Mouse (Mus musculus) limb, embryonic 12.5 days (tissue): ENCODE measurements at regions not wholly inside any gene's neighbourhood (a gene's known extent, or its start where the extent isn't known, plus 50 kb on each side); places are given as distances from the start of the nearest gene placed in this dataset.
"Not testable (repeated sequence)": the region's sequence is repeated elsewhere in the genome, so short reads cannot be mapped to it uniquely, and the experiment has no call there.

Experiments used
- ATAC-seq: fragments of 200-750 bp; cut with Nextera tagmentation; 2 replicates; pipeline ENCODE4 v1.8.0; 2017; ENCODE audit warnings: low read depth, moderate TSS enrichment; ENCODE audit not compliant: insufficient number of reproducible peaks, insufficient read depth, low FRiP score, low TSS enrichment
- H3K27ac ChIP-seq: fragments of 300-500 bp; sonication (generic); 2 replicates; pipeline ENCODE4 v1.5.1; 2016; ENCODE audit warnings: mild to moderate bottlenecking, moderate library complexity
- H3K27me3 ChIP-seq: fragments of 300-500 bp; sonication (generic); 2 replicates; pipeline ENCODE4 v1.6.1; 2016; ENCODE audit warnings: mild to moderate bottlenecking, moderate library complexity
- H3K36me3 ChIP-seq: fragments of 300-500 bp; sonication (generic); 2 replicates; pipeline ENCODE4 v1.6.1; 2016; ENCODE audit warnings: mild to moderate bottlenecking, moderate library complexity
- H3K4me1 ChIP-seq: fragments of 300-500 bp; sonication (generic); replicated peaks from 2 replicates; pipeline ENCODE4 v1.6.1; 2016
- H3K4me2 ChIP-seq: fragments of 300-500 bp; sonication (generic); 2 replicates; pipeline ENCODE4 v1.6.1; 2016; ENCODE audit warnings: mild to moderate bottlenecking, moderate library complexity
- H3K4me3 ChIP-seq: fragments of 300-500 bp; sonication (generic); replicated peaks from 2 replicates; pipeline ENCODE4 v1.5.1; 2016; ENCODE audit warnings: mild to moderate bottlenecking
- H3K9ac ChIP-seq: fragments of 300-500 bp; sonication (generic); replicated peaks from 2 replicates; pipeline ENCODE4 v1.6.1; 2016; ENCODE audit warnings: mild to moderate bottlenecking, moderate library complexity
- H3K9me3 ChIP-seq: fragments of 300-500 bp; sonication (generic); 2 replicates; pipeline ENCODE4 v1.6.1; 2016; ENCODE audit warnings: mild to moderate bottlenecking, moderate library complexity
- WGBS: fragments of 180-500 bp; shearing (Covaris S2); methylation state at CpG from one replicate; pipeline ENCODE4 v1.1.7; 2016; 5-methylcytosine and 5-hydroxymethylcytosine counted together

GRCm38 (mm10) chr3:21149618-21150017 lies 782.6 kb upstream of the Agtr1b start:
- H3K4me3 ChIP-seq: no peak overlapping the region
- no peak overlapping the region for H3K4me2 ChIP-seq
- H3K27me3 ChIP-seq: no peaks in the 10 kb centered on the region
- ATAC-seq: no peak
- no peak overlapping the region for H3K9ac ChIP-seq
- 0 out of 2 replicates have a peak, but pooled peaks cover 2% of the 10 kb centered on the region for H3K4me1 ChIP-seq
- no peak overlapping the region for H3K27ac ChIP-seq
- H3K9me3 ChIP-seq: 0 out of 2 replicates have a peak, but pooled peaks cover 3% of the 10 kb centered on the region
- H3K36me3 ChIP-seq: no peaks in the 10 kb centered on the region

DNA sequence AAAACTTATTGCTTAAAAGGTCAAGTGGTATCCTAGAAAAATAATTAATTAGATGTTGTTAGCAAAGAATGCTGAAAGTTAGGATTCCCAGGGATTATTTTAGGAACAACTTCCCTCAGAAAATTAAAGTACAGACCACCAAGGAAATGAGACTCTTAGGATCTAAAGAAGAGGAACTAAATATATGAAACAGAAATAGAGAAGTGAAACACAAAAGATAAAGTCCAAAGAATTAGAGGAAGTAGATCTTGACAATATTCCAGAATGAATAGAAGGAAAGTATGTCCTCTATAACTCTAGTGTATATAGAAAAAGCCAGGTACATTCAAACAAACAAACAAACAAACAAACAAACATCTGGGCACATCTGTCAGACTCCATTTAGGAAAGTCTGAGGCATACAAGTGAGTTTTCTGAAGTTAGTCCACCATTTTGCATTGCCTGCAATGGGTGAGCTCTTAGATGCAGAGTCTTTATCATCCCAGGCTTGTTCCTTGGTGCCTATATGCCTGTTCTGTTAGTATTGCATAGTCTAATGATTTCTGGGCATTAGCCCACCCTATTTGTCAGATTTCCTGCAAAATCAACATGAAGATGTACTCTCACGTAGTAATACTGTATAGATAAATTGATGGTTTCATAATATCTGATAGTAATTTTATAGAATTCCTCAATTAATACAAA lies 762.0 kb upstream of the Agtr1b start:
- Histone ChIP-seq H3K36me3 (no peaks in the 10 kb centered on the region), H3K4me2 (no peak overlapping the region), H3K27me3 (no peaks in the 10 kb centered on the region), H3K4me3 (no peak overlapping the region), H3K9me3 (no peaks in the 10 kb centered on the region), H3K9ac (no peak overlapping the region), H3K4me1 (no peaks in the 10 kb centered on the region), H3K27ac (no peak overlapping the region)
- 93% methylated on average over 1 of the region's 1 CpGs for WGBS
- ATAC-seq: no peak

DNA sequence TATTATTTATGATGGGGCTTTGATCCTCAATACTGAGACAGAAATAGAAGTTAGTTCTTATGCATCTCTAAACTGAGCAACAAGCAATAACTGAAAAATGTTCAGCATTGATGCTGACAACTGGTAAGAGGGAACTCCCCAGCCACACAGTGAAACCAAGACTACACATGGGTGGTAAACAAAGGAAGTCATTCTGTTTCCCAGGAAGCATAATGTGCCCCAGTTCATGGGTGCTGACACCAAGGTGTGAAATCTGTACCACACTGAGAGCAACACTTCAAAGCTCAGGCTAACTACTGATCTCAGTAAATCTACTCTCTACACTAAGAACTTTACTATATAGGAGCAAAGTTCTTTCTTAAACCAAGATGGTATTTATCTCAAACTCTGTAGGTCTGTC lies 759.2 kb upstream of the Agtr1b start:
- no peak overlapping the region for H3K4me2 ChIP-seq

DNA sequence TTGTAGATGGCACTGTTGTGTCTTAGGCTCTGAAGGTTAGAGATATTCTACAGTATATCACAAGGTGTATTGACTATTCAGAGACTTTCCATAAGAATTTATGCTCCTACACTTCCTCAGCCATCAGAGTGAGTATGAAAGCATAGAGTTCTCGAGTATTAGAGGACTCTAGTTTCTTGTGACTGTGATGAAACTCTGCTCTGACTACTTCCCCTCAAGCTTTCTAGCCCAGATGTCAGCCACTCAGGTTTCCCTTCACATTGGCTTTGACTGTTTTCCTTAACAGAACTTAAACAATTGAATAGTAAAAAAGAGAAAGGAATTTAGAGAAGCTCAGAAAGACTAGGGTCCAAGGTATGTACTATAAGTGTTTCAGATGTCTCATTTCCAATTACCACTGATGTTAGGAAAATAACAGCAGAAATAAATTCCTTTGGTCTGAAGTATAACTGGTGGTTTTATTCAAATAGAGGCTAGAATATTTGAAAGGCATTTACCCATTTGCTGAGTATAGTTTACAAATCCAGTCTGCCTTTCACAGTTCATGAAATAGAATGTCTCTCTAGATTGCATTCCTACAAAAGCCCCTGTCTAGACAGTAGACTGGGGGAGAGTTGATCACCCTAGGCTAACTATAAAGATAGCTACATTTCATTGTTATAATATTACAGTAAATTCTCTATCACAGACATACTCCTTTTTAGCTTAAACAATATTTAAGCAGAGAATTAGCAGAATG lies 751.4 kb upstream of the Agtr1b start:
- Histone ChIP-seq H3K9ac (no peak overlapping the region), H3K4me1 (no peaks in the 10 kb centered on the region), H3K9me3 (no peaks in the 10 kb centered on the region), H3K27ac (no peak overlapping the region), H3K27me3 (no peaks in the 10 kb centered on the region), H3K4me3 (no peak overlapping the region), H3K4me2 (no peak overlapping the region), H3K36me3 (no peaks in the 10 kb centered on the region)
- WGBS: 62% methylated on average over 1 of the region's 1 CpGs
- no peak for ATAC-seq

More for the DNA sequence above, 759.2 kb upstream of the Agtr1b start:
- ATAC-seq: no peak
- Histone ChIP-seq H3K4me1 (no peaks in the 10 kb centered on the region), H3K36me3 (no peaks in the 10 kb centered on the region), H3K9ac (no peak overlapping the region), H3K9me3 (no peaks in the 10 kb centered on the region), H3K27me3 (no peaks in the 10 kb centered on the region), H3K4me3 (no peak overlapping the region), H3K27ac (no peak overlapping the region)

DNA sequence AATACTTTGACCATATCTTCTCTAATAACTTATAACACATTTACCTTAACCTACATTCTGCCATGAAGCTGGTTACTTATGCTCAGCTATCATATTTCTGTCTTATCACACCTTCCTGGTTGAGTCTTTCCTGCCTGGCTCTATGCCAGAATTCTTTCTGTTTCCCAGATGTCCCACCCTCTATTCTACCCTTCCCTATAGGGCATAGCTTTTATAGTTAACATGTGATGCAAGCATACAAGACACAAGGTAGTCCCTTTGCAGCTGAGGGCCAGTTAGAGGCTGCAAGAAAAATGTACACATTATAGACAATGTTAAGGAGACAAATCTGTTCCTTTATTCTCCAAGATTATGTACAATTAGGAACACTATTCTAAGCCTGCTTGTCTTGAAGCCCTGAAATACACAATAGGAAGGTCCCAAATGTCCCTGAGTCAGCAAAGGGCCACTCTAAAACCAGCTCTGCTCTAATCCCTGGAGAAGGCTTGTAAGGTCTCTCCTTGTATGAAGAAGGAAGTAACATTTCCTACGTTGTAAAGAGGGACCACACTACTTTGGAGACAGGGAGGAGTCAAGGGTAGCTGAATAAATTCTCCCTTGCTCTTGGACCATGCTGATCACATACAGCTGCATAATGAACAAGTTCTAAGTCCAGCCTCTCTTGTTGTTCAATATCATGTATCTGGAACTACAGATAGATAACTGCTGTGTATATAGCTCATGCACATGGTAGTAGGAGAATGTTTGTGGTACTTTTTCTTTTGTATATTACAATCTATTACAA lies 745.0 kb upstream of the Agtr1b start:
- Histone ChIP-seq H3K27me3 (no peaks in the 10 kb centered on the region), H3K4me3 (no peak overlapping the region), H3K4me2 (no peak overlapping the region), H3K9ac (no peak overlapping the region), H3K27ac (no peak overlapping the region), H3K4me1 (no peaks in the 10 kb centered on the region), H3K9me3 (no peaks in the 10 kb centered on the region), H3K36me3 (no peaks in the 10 kb centered on the region)
- no peak for ATAC-seq
- 59% methylated on average over 1 of the region's 1 CpGs for WGBS

DNA sequence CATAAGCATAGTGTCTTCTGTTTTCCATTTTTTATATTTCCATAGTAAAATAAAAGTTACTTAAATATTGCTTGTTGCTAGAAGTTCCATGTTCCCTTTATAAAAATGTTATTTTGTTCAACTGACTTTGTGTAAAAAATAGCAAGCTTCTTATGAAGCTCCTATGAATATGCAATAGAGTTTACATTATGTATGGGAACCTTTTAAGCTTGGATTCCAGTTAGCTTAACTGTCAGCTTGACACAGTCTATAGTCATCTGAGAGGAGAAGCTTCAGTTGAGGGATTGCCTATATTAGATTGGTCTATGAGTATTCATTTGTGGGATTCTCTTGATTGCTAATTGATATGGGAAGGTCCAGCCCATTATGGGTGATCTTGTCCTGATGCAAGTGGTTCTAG lies 723.2 kb upstream of the Agtr1b start:
- Histone ChIP-seq H3K36me3 (no peaks in the 10 kb centered on the region), H3K9me3 (no peaks in the 10 kb centered on the region), H3K4me1 (no peaks in the 10 kb centered on the region), H3K4me2 (no peak overlapping the region), H3K27me3 (no peaks in the 10 kb centered on the region), H3K9ac (no peak overlapping the region), H3K4me3 (no peak overlapping the region), H3K27ac (no peak overlapping the region)
- ATAC-seq: no peak

DNA sequence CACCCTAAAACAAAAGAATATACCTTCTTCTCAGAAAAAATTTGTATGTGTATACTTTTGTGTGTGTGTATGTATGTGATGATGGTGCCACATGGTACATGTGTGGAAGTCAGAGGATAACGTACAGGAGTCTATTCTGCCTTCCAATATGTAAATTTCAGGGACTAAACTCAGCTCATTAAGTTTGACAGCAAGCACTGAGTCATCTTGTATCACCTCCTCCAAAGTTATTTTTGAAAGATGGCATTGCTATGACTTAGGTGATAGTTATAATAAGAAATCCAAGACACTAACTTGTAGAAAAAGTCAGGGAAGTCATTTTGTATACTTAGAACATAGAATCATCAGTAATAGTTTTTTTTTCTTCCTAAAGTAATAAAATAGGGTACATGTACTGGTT lies 719.4 kb upstream of the Agtr1b start:
- no peak overlapping the region for H3K27ac ChIP-seq
- H3K9me3 ChIP-seq: no peaks in the 10 kb centered on the region
- H3K27me3 ChIP-seq: no peaks in the 10 kb centered on the region
- H3K36me3 ChIP-seq: no peaks in the 10 kb centered on the region
- WGBS: 89% methylated on average over 1 of the region's 1 CpGs
- no peak overlapping the region for H3K9ac ChIP-seq
- H3K4me2 ChIP-seq: no peak overlapping the region
- ATAC-seq: no peak
- H3K4me1 ChIP-seq: no peaks in the 10 kb centered on the region
- H3K4me3 ChIP-seq: no peak overlapping the region

- 75% methylated on average over 2 of the region's 2 CpGs for WGBS
- no peaks in the 10 kb centered on the region for H3K4me1 ChIP-seq
- no peak for ATAC-seq
- H3K27me3 ChIP-seq: no peaks in the 10 kb centered on the region
- no peaks in the 10 kb centered on the region for H3K9me3 ChIP-seq
- no peak overlapping the region for H3K4me2 ChIP-seq
- no peaks in the 10 kb centered on the region for H3K36me3 ChIP-seq
- H3K27ac ChIP-seq: no peak overlapping the region
- H3K4me3 ChIP-seq: no peak overlapping the region
- no peak overlapping the region for H3K9ac ChIP-seq
Measured at GRCm38 (mm10) chr3:21077548-21077947, 710.6 kb upstream of the Agtr1b start.

DNA sequence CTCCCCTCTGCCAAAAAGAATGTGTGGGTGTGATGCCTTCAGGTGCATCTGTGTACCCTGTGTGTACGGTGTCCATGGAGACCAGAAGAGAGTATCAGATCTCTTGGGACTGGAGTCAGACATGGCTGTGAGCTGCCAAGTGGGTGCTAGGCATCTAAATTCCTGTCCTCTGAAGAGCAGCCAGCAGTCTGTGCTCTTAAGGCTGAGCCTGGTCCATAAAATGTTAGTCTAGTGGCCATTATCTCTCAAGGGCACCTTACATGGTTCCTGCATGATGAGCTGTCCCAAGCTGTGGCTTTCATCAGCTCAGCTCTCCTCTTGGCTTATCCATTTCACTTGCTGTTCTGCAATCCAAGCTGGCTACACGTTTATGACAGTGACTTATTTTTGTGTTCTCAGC lies 686.4 kb upstream of the Agtr1b start:
- H3K27me3 ChIP-seq, ATAC-seq, H3K4me1 ChIP-seq, H3K9ac ChIP-seq, H3K9me3 ChIP-seq, H3K36me3 ChIP-seq, H3K4me2 ChIP-seq, H3K4me3 ChIP-seq, H3K27ac ChIP-seq: not testable (repeated sequence)
- WGBS: 66% methylated on average over 1 of the region's 2 CpGs

DNA sequence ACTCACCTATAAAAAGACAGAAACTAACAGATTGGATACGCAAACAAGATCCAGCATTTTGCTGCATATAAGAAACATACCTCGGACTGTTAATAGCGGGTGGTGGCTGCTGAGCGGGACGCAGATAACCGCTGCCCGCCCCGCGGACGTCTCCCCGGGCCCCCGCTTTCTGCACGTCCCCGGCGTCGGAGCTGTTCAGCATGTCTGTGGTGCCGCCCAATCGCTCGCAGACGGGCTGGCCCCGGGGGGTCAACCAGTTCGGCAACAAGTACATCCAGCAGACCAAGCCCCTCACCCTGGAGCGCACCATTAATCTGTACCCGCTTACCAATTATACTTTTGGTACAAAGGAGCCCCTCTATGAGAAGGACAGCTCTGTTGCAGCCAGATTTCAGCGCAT lies 682.4 kb upstream of the Agtr1b start:
- H3K27me3 ChIP-seq, H3K4me3 ChIP-seq, H3K4me2 ChIP-seq, H3K27ac ChIP-seq, H3K4me1 ChIP-seq, H3K9me3 ChIP-seq, H3K9ac ChIP-seq, ATAC-seq, H3K36me3 ChIP-seq: not testable (repeated sequence)
- 75% methylated on average over 19 of the region's 25 CpGs for WGBS

DNA sequence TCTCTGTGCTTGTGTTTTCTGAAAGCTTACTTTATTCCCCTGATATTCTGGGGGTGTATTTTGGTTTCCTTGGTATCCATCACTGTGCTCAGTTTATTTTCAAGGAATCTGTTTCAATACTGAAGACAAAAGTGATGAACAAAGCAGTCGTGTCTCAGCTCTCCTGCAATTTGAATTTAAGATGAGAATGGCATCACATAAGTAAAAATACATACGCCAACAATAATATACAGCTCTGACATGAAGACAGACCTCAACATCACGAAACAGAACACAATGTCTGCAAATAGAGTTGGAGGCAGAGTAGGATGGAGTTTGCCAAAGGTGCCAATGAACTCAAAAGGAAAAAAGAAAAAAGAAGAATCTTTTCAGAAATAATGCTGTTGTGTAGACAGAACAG lies 679.0 kb upstream of the Agtr1b start:
- Histone ChIP-seq H3K4me1 (no peaks in the 10 kb centered on the region), H3K9me3 (no peaks in the 10 kb centered on the region), H3K9ac (no peak overlapping the region), H3K4me2 (no peak overlapping the region), H3K27me3 (no peaks in the 10 kb centered on the region), H3K27ac (no peak overlapping the region), H3K36me3 (no peaks in the 10 kb centered on the region), H3K4me3 (no peak overlapping the region)
- 88% methylated on average over 3 of the region's 3 CpGs for WGBS
- no peak for ATAC-seq
